ENCODE assay signal across 8 mouse cellular contexts in genomic region chr4:32864131-32864866, GRCm38 (mm10).
DNase-seq lines count a peak whose midpoint lies in the region; ATAC-seq and TF ChIP-seq lines count a peak whose summit lies in the region.

No protein-coding gene starts in this region.

- 48% methylated on average over 31 of the region's 31 CpGs for WGBS in embryonic facial prominence, embryonic 11.5 days
- 15% methylated on average over 31 of the region's 31 CpGs for WGBS in hindbrain, embryonic 16.5 days

- no peak for ATAC-seq in embryonic facial prominence, embryonic 11.5 days (replicated peaks; ENCODE audit: insufficient number of reproducible peaks, low FRiP score, low TSS enrichment, low read depth)
- peak; percentile 60 for ATAC-seq in hindbrain, embryonic 16.5 days
- no peak for ATAC-seq in monocyte, adult 5-6 weeks (replicated peaks; ENCODE audit: insufficient number of reproducible peaks, low FRiP score, low TSS enrichment, poor library complexity, severe bottlenecking)
- no peak for ATAC-seq in megakaryocyte progenitor cell, adult 5-6 weeks (replicated peaks; ENCODE audit: poor library complexity)

- H3K4me3 ChIP-seq in layer of hippocampus, adult 2 months = peak overlapping the region; percentile 46
- H3K4me3 ChIP-seq in embryonic facial prominence, embryonic 11.5 days (ENCODE audit: low read depth, low read length) = no peak overlapping the region
- peak overlapping the region; percentile 48 for H3K4me3 ChIP-seq in hindbrain, embryonic 16.5 days (ENCODE audit: low read length)

- H3K27ac ChIP-seq in layer of hippocampus, adult 2 months = peak overlapping the region; percentile 90
- no peak overlapping the region for H3K27ac ChIP-seq in embryonic facial prominence, embryonic 11.5 days (replicated peaks; ENCODE audit: low read depth, low read length)
- peak overlapping the region; percentile 74 for H3K27ac ChIP-seq in hindbrain, embryonic 16.5 days (ENCODE audit: low read depth, low read length)

- no peaks in the 10 kb centered on the region for H3K27me3 ChIP-seq in embryonic facial prominence, embryonic 11.5 days (ENCODE audit: control insufficient read depth, insufficient read depth, low read length)
- no peaks in the 10 kb centered on the region; the same call in 1 of the 2 replicates for H3K27me3 ChIP-seq in hindbrain, embryonic 16.5 days (replicated peaks; ENCODE audit: control insufficient read depth, insufficient read depth, low read length)

- H3K4me1 ChIP-seq in embryonic facial prominence, embryonic 11.5 days (ENCODE audit: control insufficient read depth, insufficient read depth, low read length) = peaks cover 6% of the 10 kb centered on the region; the same call in 1 of the 2 replicates
- H3K4me1 ChIP-seq in hindbrain, embryonic 16.5 days (ENCODE audit: control insufficient read depth, insufficient read depth, low read depth, low read length) = peaks cover 47% of the 10 kb centered on the region

- peak in 1 of 2 experiments; percentile 19 for DNase-seq in layer of hippocampus, adult 2 months (ENCODE audit: low spot score in 2 of 2)
- DNase-seq in layer of hippocampus, adult 8-10 months (ENCODE audit: low spot score in 2 of 2) = no peak
- DNase-seq in embryonic facial prominence, embryonic 11.5 days (ENCODE audit: low spot score) = no peak
- peak; percentile 53 for DNase-seq in retina, postnatal 1 day
- DNase-seq in gastrocnemius, postnatal 4 days (ENCODE audit: low spot score in 2 of 2) = no peak

- H3K4me2 ChIP-seq in embryonic facial prominence, embryonic 11.5 days (ENCODE audit: low read depth, low read length) = peak overlapping the region; percentile 10
- H3K4me2 ChIP-seq in hindbrain, embryonic 16.5 days (ENCODE audit: low read length) = peak overlapping the region; percentile 70

- H3K9me3 ChIP-seq in embryonic facial prominence, embryonic 11.5 days (replicated peaks; ENCODE audit: control insufficient read depth, low read length) = no peaks in the 10 kb centered on the region
- H3K9me3 ChIP-seq in hindbrain, embryonic 16.5 days (ENCODE audit: control insufficient read depth, low read length) = no peaks in the 10 kb centered on the region

- H3K9ac ChIP-seq in embryonic facial prominence, embryonic 11.5 days (replicated peaks; ENCODE audit: low read length) = no peak overlapping the region; the same call in 1 of the 2 replicates
- peak overlapping the region; percentile 66 for H3K9ac ChIP-seq in hindbrain, embryonic 16.5 days (ENCODE audit: low read depth, low read length)

- TF ChIP-seq CTCF in layer of hippocampus, adult 2 months (conservative IDR thresholded peaks at IDR 0.05) = no peak

- H3K36me3 ChIP-seq in embryonic facial prominence, embryonic 11.5 days (replicated peaks; ENCODE audit: control insufficient read depth, insufficient read depth, low read depth, low read length) = no peaks in the 10 kb centered on the region
- no peaks in the 10 kb centered on the region for H3K36me3 ChIP-seq in hindbrain, embryonic 16.5 days (ENCODE audit: control insufficient read depth, insufficient read depth, low read length)
